Mouse (Mus musculus) lung, adult 2 months (tissue): Measurements from ENCODE around the gene Tle6.

Source experiments
- CTCF ChIP-seq: fragments of 200-500 bp; IDR thresholded peaks from 2 replicates; pipeline ENCODE4 v1.5.1; 2011; ENCODE audit warnings: mild to moderate bottlenecking, low read length, control low read depth; ENCODE audit not compliant: insufficient read depth
- POLR2A ChIP-seq: fragments of 200-500 bp; IDR thresholded peaks from 2 replicates; pipeline ENCODE4 v1.6.1; 2011; ENCODE audit warnings: low read depth, mild to moderate bottlenecking, control low read depth, low read length, borderline replicate concordance; ENCODE audit errors: extremely low read depth

GRCm38 (mm10) chr10:81636338-81636737 is 35.5 kb upstream of the Tle6 start:
- TF ChIP-seq POLR2A: no peak
- TF ChIP-seq CTCF: no peak
